Mouse (Mus musculus) erythroblast, embryonic 14.5 days (primary cell): ENCODE measurements around the gene Gm13272. TPM values are rescaled to one million over a fixed set of nuclear protein-coding genes. Genes with fewer than 3 reads are reported as not detected.
"Not testable (repeated sequence)": the region's sequence is repeated elsewhere in the genome, so short reads cannot be mapped to it uniquely, and the experiment has no call there.

Experiments used
- H3K27me3 ChIP-seq: 2 replicates; pipeline ENCODE4 v1.6.1; 2012; ENCODE audit warnings: inconsistent platforms; ENCODE audit not compliant: control insufficient read depth
- H3K36me3 ChIP-seq: 2 replicates; pipeline ENCODE4 v1.6.1; 2012; ENCODE audit warnings: mild to moderate bottlenecking, inconsistent platforms; ENCODE audit not compliant: control insufficient read depth
- H3K4me1 ChIP-seq: 2 replicates; pipeline ENCODE4 v1.6.1; 2012; ENCODE audit warnings: inconsistent platforms; ENCODE audit not compliant: control insufficient read depth
- H3K4me3 ChIP-seq: replicated peaks from 2 replicates; pipeline ENCODE3; 2012; ENCODE audit warnings: moderate library complexity, mild to moderate bottlenecking, inconsistent platforms
- H3K9me3 ChIP-seq: 2 replicates; pipeline ENCODE4 v1.6.1; 2012; ENCODE audit warnings: low read length, inconsistent platforms, mixed read lengths; ENCODE audit not compliant: control insufficient read depth
- GATA1 ChIP-seq: IDR thresholded peaks from 2 replicates; pipeline ENCODE4 v1.6.1; 2012; ENCODE audit warnings: low read length, inconsistent platforms, mixed read lengths
- TAL1 ChIP-seq: IDR thresholded peaks from 3 replicates; pipeline ENCODE4 v1.6.1; 2012; ENCODE audit warnings: low read length, inconsistent platforms, mixed read lengths
- polyA plus RNA-seq: library from polyadenylated mRNA; stranded (reverse); fragments of >175 nt; gene quantifications from 2 replicates; pipeline ENCODE4 v1.2.3, GENCODE M21; 2012

The Gm13272 gene
- not detected in 2 replicates for polyA plus RNA-seq

DNA sequence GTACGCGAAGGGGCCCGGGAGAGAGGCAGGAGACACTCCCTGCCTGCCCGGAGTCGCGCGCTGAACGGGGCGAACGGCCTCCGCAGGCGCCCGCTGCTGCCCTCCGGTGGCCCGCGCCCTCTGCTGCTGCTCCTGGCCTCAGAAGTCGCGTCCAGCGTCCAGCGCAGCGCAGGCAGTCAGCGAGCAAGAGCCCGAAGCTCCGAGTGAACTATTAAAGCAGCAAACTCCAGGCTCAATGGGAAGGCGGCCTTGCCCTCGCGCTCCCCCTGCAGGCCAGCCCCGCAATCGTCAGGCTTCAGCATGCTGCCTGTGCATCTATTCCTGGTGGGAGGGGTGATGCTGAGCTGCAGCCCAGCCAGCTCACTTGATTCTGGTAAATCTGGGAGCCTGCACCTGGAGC lies at the start of gene Gm13272:
Gene Gm13272, plus strand, starts transcription at position 301 of the 400 bp plus-strand sequence.
- H3K36me3 ChIP-seq, H3K4me1 ChIP-seq, H3K9me3 ChIP-seq, H3K27me3 ChIP-seq, H3K4me3 ChIP-seq: not testable (repeated sequence)

DNA sequence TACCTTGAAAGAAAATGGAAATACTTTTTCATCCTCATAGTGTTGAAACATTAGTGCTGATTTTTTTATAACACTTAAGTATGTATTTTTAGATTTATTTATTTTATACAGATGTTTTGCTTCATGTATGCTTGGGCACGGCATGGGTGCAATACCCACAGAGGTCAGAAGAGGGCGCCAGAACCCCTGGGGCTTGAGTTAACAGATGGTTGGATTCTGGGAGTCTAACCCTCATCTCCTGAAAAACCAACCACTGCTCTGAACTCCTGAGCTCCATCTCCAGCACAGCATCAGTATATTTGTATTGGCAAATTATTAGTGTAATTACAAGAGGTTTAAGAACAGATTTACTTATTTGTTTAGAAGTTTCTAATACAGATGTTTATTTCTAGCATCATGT lies 41.2 kb upstream of the Gm13272 start:
- TF ChIP-seq TAL1, result no peak
- H3K36me3 ChIP-seq, result no peaks in the 10 kb centered on the region

DNA sequence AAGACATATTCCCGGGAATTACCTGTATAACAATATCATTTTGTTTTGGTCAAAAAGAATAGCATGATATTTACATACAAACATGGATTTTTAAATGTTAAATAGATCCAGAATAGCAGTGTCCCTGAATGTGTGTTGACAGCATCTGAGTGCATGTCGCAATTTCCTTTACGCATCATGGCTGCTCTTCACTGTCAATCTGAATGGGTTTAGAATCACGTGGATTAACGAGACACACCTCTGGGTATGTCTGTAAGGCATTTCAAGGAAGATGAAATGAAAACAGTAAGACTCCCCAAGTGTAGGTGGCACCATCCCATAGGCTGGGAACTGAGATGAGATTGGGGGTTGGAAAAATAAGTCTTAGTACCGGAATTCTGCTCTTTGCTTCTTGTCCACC lies 40.6 kb upstream of the Gm13272 start:
- H3K4me3 ChIP-seq, result no peak overlapping the region
- 0 out of 2 replicates have a peak, but pooled peaks cover 2% of the 10 kb centered on the region for H3K27me3 ChIP-seq
- no peaks in the 10 kb centered on the region for H3K4me1 ChIP-seq
- H3K36me3 ChIP-seq, result no peaks in the 10 kb centered on the region
- no peaks in the 10 kb centered on the region for H3K9me3 ChIP-seq
- no peak for TF ChIP-seq TAL1
- no peak for TF ChIP-seq GATA1

More for the DNA sequence above, 41.2 kb upstream of the Gm13272 start:
- Histone ChIP-seq H3K4me1 (no peaks in the 10 kb centered on the region), H3K4me3 (no peak overlapping the region), H3K27me3 (0 out of 2 replicates have a peak, but pooled peaks cover 2% of the 10 kb centered on the region), H3K9me3 (no peaks in the 10 kb centered on the region)

DNA sequence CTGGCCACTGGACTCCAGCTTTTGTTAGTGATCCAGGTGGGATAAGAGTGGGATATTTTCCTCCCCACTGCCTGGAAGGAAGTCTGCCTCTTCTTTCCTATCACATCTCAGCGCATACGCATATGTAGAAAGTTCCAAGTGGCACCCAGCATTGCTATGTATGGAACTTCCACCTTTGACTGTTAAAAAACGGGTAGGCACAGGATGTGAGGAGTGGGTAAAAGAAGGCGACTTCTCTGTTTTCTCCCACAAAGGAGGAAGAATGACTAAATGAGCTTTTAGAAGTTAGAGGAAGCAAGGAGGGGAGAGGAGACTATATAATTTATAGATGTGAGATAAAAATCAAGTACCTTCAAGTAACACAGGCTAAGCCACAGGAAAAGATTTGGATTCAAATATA lies 38.2 kb upstream of the Gm13272 start:
- Histone ChIP-seq H3K27me3 (no peaks in the 10 kb centered on the region), H3K4me1 (no peaks in the 10 kb centered on the region), H3K36me3 (no peaks in the 10 kb centered on the region), H3K9me3 (no peaks in the 10 kb centered on the region), H3K4me3 (no peak overlapping the region)
- TF ChIP-seq GATA1 (no peak), TAL1 (no peak)

DNA sequence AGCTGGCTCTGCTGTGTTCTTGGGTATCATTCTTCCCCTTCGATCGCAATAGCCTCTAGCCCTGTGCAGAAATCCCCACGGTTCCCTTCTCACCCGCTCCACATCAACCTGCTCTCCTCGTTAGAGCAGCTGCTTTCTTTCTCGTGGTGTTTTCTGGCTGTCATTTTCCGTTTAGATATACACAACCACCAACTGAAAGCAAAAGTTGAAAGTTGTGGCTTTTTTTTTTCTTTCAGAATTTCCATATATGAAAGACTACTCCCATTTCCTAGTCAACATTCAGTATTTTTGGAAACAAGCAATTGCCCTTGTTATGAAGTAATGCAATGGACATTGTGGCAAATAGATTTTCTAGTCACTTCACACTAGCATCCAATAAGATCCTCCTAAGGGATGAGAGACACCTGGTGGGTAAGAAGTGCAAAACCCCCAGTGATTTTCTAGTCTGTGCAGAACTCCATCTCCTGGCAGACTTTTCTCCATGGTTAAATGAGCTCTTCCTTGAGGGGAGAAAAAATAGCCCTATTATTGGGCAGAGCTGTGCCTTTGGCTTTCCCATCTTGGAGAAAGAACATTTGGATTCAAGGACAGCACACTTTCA lies 36.8 kb upstream of the Gm13272 start:
- H3K4me1 ChIP-seq, result no peaks in the 10 kb centered on the region
- H3K9me3 ChIP-seq, result no peaks in the 10 kb centered on the region
- TF ChIP-seq TAL1 (no peak), GATA1 (no peak)
- H3K4me3 ChIP-seq, result no peak overlapping the region
- no peaks in the 10 kb centered on the region for H3K36me3 ChIP-seq
- no peaks in the 10 kb centered on the region for H3K27me3 ChIP-seq

GRCm38 (mm10) chr4:88744207-88744606 lies 35.4 kb upstream of the Gm13272 start:
- Histone ChIP-seq H3K4me1 (no peaks in the 10 kb centered on the region), H3K4me3 (no peak overlapping the region), H3K27me3 (no peaks in the 10 kb centered on the region), H3K9me3 (no peaks in the 10 kb centered on the region), H3K36me3 (no peaks in the 10 kb centered on the region)
- TF ChIP-seq TAL1 (no peak), GATA1 (no peak)

- Histone ChIP-seq H3K27me3 (no peaks in the 10 kb centered on the region), H3K36me3 (no peaks in the 10 kb centered on the region), H3K4me1 (no peaks in the 10 kb centered on the region), H3K9me3 (no peaks in the 10 kb centered on the region), H3K4me3 (no peak overlapping the region)
- TF ChIP-seq GATA1, result no peak
- TF ChIP-seq TAL1, result no peak
Observed at GRCm38 (mm10) chr4:88749926-88750325, 29.7 kb upstream of the Gm13272 start.

DNA sequence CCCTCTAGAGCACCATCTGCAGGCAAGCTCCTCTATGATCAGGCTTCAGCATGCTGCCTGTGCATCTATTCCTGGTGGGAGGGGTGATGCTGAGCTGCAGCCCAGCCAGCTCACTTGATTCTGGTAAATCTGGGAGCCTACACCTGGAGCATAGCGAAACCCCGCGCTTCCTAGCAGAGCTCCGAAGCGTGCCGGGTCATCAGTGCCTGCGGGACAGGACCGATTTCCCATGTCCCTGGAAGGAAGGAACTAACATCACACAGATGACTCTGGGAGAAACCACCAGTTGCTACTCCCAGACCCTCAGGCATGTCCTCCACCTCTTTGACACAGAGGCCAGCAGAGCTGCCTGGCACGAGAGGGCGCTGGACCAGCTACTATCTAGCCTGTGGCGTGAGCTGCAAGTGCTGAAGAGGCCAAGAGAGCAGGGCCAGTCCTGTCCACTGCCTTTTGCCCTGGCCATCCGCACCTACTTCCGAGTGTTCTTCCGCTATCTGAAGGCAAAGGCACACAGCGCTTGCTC lies 24.8 kb upstream of the Gm13272 start, which contains the start of gene Gm13271:
Gene Gm13271, plus strand, starts transcription at position 51 of the 523 bp plus-strand sequence.
- not testable (repeated sequence) for H3K4me3 ChIP-seq, H3K36me3 ChIP-seq, H3K4me1 ChIP-seq, H3K9me3 ChIP-seq
- peaks cover 16% of the 10 kb centered on the region for H3K27me3 ChIP-seq

DNA sequence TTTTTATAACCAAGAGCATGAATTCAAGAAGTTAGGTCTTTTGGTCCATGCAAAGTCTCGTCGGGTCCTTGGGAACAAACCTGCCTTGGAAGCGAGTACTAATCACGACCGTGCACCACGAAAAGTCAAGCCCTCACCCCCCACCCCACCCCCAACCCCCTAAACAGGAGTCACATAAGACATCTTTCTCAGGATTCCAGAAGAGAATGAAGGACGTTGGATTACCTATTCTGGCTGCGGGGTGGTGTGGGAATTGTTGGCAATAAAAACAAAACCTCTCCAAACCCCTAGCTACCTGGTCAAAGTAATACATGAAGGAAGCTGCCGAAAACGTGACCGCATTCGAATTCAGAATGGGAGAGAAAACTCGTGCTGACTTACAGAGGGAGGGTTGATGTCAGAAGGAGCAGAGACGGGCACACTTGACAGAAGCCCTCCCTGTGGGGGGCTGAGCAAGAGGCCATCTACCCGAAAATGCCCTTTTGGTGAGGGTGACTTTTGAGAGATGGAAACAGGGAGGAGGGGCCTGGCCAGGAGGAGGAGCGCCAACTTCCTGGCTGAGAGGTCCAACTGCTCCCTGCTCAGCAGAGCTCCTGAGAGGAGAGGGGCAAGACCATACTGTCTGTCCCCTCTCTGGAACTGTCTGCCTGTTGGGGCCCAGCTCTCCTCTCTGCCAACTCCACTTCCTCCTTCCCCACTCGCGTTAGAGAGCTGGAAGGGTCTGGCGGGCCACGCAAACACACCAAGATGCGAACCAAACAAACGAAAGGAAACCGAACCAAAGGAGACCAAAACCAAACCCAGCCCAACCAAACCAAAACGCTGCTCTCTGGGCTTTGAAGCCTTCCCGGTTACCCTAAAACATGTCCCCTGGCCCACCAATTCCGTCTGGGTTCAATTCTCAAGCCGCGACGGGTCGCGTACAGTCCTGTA lies 22.8 kb upstream of the Gm13272 start:
- not testable (repeated sequence) for H3K9me3 ChIP-seq, H3K36me3 ChIP-seq, H3K4me1 ChIP-seq, H3K4me3 ChIP-seq
- peaks cover 16% of the 10 kb centered on the region for H3K27me3 ChIP-seq

DNA sequence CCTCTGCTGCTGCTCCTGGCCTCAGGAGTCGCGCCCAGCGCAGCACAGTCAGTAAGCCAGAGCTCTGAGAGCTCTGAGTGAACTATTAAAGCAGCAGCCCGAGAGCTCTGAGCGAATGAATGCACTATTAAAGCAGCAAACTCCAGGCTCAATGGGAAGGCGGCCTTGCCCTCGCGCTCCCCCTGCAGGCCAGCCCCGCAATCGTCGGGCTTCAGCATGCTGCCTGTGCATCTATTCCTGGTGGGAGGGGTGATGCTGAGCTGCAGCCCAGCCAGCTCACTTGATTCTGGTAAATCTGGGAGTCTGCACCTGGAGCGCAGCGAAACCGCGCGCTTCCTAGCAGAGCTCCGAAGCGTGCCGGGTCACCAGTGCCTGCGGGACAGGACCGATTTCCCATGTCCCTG lies 22.0 kb upstream of the Gm13272 start:
- H3K9me3 ChIP-seq, H3K4me1 ChIP-seq, H3K36me3 ChIP-seq, H3K4me3 ChIP-seq: not testable (repeated sequence)
- peaks cover 16% of the 10 kb centered on the region for H3K27me3 ChIP-seq

DNA sequence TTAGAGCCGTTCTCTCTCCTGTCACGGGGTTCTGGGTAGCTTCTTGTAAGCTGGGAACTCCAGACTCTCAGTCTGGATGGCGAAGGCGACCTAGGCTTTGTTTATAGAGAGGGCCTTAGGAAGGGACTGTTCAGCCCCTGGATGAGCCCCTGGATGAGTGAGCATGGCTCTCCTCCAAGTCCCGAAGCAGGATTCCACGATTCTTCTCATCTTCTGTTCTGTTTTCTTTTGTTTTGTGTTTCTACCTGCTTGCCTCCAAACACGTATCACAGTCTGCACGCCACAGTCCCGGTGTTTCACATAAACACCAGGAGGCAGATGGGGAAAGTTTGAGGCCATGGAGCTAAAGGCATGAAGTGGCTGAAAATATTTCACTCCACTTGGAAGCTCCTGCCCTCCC lies 20.9 kb upstream of the Gm13272 start:
- not testable (repeated sequence) for H3K36me3 ChIP-seq, H3K4me3 ChIP-seq, H3K4me1 ChIP-seq, H3K9me3 ChIP-seq
- peaks cover 16% of the 10 kb centered on the region for H3K27me3 ChIP-seq

DNA sequence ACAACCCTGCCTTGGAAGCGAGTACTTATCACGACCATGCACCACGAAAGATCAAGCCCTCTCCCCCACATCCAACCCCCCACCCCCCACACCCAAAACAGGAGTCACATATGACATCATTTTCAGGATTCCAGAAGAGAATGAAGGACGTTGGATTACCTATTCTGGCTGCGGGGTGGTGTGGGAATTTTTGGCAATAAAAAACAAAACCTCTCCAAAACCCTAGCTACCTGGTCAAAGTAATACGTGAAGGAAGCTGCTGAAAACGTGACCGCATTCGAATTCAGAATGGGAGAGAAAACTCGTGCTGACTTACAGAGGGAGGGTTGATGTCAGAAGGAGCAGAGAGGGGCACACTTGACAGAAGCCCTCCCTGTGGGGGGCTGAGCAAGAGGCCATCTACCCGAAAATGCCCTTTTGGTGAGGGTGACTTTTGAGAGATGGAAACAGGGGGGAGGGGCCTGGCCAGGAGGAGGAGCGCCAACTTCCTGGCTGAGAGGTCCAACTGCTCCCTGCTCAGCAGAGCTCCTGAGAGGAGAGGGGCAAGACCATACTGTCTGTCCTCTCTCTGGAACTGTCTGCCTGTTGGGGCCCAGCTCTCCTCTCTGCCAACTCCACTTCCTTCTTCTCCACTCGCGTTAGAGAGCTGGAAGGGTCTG lies 19.9 kb upstream of the Gm13272 start, which contains the start of gene Gm13283:
Gene Gm13283, plus strand, starts transcription at position 510 of the 659 bp plus-strand sequence.
- H3K4me3 ChIP-seq, H3K4me1 ChIP-seq: not testable (repeated sequence)
- H3K27me3 ChIP-seq, result peaks cover 16% of the 10 kb centered on the region

GRCm38 (mm10) chr4:88760431-88760830 lies 19.2 kb upstream of the Gm13272 start:
- H3K4me1 ChIP-seq, H3K9me3 ChIP-seq, H3K4me3 ChIP-seq, H3K36me3 ChIP-seq: not testable (repeated sequence)
- H3K27me3 ChIP-seq, result peaks cover 13% of the 10 kb centered on the region

More for the DNA sequence above, 19.9 kb upstream of the Gm13272 start, which contains the start of gene Gm13283:
- not testable (repeated sequence) for H3K9me3 ChIP-seq, H3K36me3 ChIP-seq
